Mouse (Mus musculus) bone marrow, adult 2 months (tissue): ENCODE measurements around the gene Ptger2. TPM values are rescaled to one million over a fixed set of nuclear protein-coding genes. Genes with fewer than 3 reads are reported as not detected.

Experiments used
- H3K27ac ChIP-seq: fragments of 200-500 bp; 2 replicates; pipeline ENCODE4 v1.5.1; 2012; ENCODE audit warnings: low read depth, mild to moderate bottlenecking, control low read depth, inconsistent platforms, low read length; ENCODE audit not compliant: control insufficient read depth, poor library complexity, insufficient read depth
- H3K4me1 ChIP-seq: fragments of 200-500 bp; 2 replicates; pipeline ENCODE4 v1.6.1; 2011; ENCODE audit warnings: low read length; ENCODE audit not compliant: control insufficient read depth, insufficient read depth
- H3K4me3 ChIP-seq: fragments of 200-500 bp; replicated peaks from 2 replicates; pipeline ENCODE3; 2011; ENCODE audit warnings: mild to moderate bottlenecking, low read depth, low read length, control low read depth; ENCODE audit not compliant: control insufficient read depth
- CTCF ChIP-seq: fragments of 200-500 bp; IDR thresholded peaks from 2 replicates; pipeline ENCODE4 v1.5.1; 2011; ENCODE audit warnings: low read length, control low read depth; ENCODE audit not compliant: control insufficient read depth, insufficient read depth
- POLR2A ChIP-seq: fragments of 200-500 bp; IDR thresholded peaks from 2 replicates; pipeline ENCODE4 v1.6.1; 2011; ENCODE audit warnings: low read depth, mild to moderate bottlenecking, control low read depth, low read length, borderline replicate concordance; ENCODE audit not compliant: control insufficient read depth
- WGBS: fragments of 180-500 bp; shearing (Covaris S2); methylation state at CpG from one replicate; pipeline ENCODE4 v1.1.7; 2018; 5-methylcytosine and 5-hydroxymethylcytosine counted together
- polyA plus RNA-seq: library from polyadenylated mRNA; stranded (reverse); fragments of >200 nt; gene quantifications from 2 replicates; pipeline ENCODE4 v1.2.4, GENCODE M21; 2011; ENCODE audit warnings: low replicate concordance; ENCODE audit not compliant: missing spikeins, insufficient read depth, insufficient read length

Gene Ptger2
- polyA plus RNA-seq, 1 experiment: 3.7 TPM

GRCm38 (mm10) chr14:45051116-45051515 is 63.1 kb downstream of the Ptger2 start:
- H3K27ac ChIP-seq: no peak overlapping the region

More at GRCm38 (mm10) chr14:45051116-45051515, 63.1 kb downstream of the Ptger2 start:
- TF ChIP-seq CTCF (no peak), POLR2A (no peak)
- peaks cover 2% of the 10 kb centered on the region for H3K4me1 ChIP-seq
- 72% methylated on average over 7 of the region's 7 CpGs for WGBS
- no peak overlapping the region for H3K4me3 ChIP-seq

Other genes starting within 250 kb of the Ptger2 start
- not detected in 2 replicates for gene Gm8267, start 237.9 kb upstream of the Ptger2 start, polyA plus RNA-seq
- not detected in 2 replicates for gene Ptgdr, start 128.8 kb upstream of the Ptger2 start, polyA plus RNA-seq
- 1.4 and 1.6 TPM in 2 replicates for gene Gpr137c, start 231.5 kb downstream of the Ptger2 start, polyA plus RNA-seq
- gene Txndc16, start 232.1 kb downstream of the Ptger2 start, polyA plus RNA-seq: 6.4 and 9.1 TPM in 2 replicates